In the genomic region with DNA sequence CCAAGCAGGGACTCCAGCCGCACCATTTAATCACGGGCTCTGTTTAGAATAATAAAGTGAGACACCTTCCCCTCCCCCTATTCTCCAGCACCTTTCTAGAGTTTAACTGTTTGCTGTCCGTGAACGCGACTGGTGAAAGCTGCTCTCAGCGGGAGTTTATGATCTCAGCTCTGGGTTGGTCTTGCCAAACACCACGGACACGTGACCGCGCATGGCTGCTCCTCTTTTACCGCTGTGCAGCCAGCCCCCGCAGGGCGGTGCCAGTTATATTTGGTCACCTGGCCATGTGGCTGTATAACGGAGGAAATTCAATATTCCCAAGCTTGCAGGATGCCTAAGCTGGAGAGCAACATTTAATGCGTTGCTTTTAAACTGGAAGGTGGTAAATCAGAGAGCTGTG, we compare ENCODE assay signal across 8 mouse cellular contexts. TPM values are rescaled to one million over a fixed set of nuclear protein-coding genes. Genes with fewer than 3 reads are reported as not detected.
DNase-seq lines count a peak whose midpoint lies in the region; ATAC-seq lines count a peak whose summit lies in the region.

A gene (minus strand): TSS at position 222 of the 400 bp plus-strand sequence.

- H3K9ac ChIP-seq in hindbrain, embryonic 12.5 days, result peak within 1 kb of the TSS; percentile 55
- H3K9ac ChIP-seq in lung, embryonic 16.5 days (ENCODE audit: low read length), result peak within 1 kb of the TSS; percentile 53

- no peaks in the 10 kb centered on the region for H3K9me3 ChIP-seq in hindbrain, embryonic 12.5 days (replicated peaks)
- H3K9me3 ChIP-seq in lung, embryonic 16.5 days (ENCODE audit: control insufficient read depth, low read length), result no peaks in the 10 kb centered on the region

- ATAC-seq in hindbrain, embryonic 12.5 days (ENCODE audit: low FRiP score), result peak; percentile 93
- peak; percentile 94 for ATAC-seq in lung, embryonic 16.5 days (ENCODE audit: low read depth)
- ATAC-seq in erythroid progenitor cell, adult 5-6 weeks (replicated peaks; ENCODE audit: low FRiP score, poor library complexity, severe bottlenecking), result no peak

- peak within 1 kb of the TSS; percentile 7; the same call in 1 of the 2 replicates for H3K27ac ChIP-seq in hindbrain, embryonic 12.5 days
- H3K27ac ChIP-seq in lung, embryonic 16.5 days (ENCODE audit: low read length), result no peak within 1 kb of the TSS

- peak; percentile 84 for DNase-seq in ZHBTc4 (ENCODE audit: low read depth, low spot score)
- peak; percentile 94 to 95 for DNase-seq in cerebellum, postnatal 10 days
- peak; percentile 59 to 65 for DNase-seq in frontal cortex, postnatal 25 days (ENCODE audit: low spot score in 2 of 2)
- DNase-seq in layer of hippocampus, postnatal 10 days (ENCODE audit: low spot score in 2 of 2), result peak; percentile 72 to 77
- DNase-seq in ovary, postnatal 10 days (ENCODE audit: low spot score), result peak; percentile 44

- H3K4me3 ChIP-seq in hindbrain, embryonic 12.5 days, result peak within 1 kb of the TSS; percentile 40
- peak within 1 kb of the TSS; percentile 50 for H3K4me3 ChIP-seq in lung, embryonic 16.5 days (ENCODE audit: low read length)

- H3K4me2 ChIP-seq in hindbrain, embryonic 12.5 days (replicated peaks), result peak within 1 kb of the TSS; percentile 76
- H3K4me2 ChIP-seq in lung, embryonic 16.5 days (ENCODE audit: low read depth, low read length), result peak within 1 kb of the TSS; percentile 81

- peaks cover 5% of the 10 kb centered on the region; the same call in 1 of the 2 replicates for H3K4me1 ChIP-seq in hindbrain, embryonic 12.5 days
- H3K4me1 ChIP-seq in lung, embryonic 16.5 days (replicated peaks; ENCODE audit: control insufficient read depth, insufficient read depth, low read length), result peaks cover 5% of the 10 kb centered on the region

- H3K36me3 ChIP-seq in hindbrain, embryonic 12.5 days, result no peaks in the 10 kb centered on the region
- H3K36me3 ChIP-seq in lung, embryonic 16.5 days (ENCODE audit: control insufficient read depth, insufficient read depth, low read length), result no peaks in the 10 kb centered on the region

- under 1% methylated on average over 15 of the region's 15 CpGs for WGBS in hindbrain, embryonic 12.5 days
- WGBS in lung, embryonic 16.5 days, result under 1% methylated on average over 15 of the region's 15 CpGs

- H3K27me3 ChIP-seq in hindbrain, embryonic 12.5 days, result no peaks in the 10 kb centered on the region
- no peaks in the 10 kb centered on the region for H3K27me3 ChIP-seq in lung, embryonic 16.5 days (ENCODE audit: control insufficient read depth, insufficient read depth, low read depth, low read length)

RNA-seq across cellular contexts. Expression of the gene that starts here (rescaled TPM):
- polyA plus RNA-seq in hindbrain, embryonic 12.5 days (2016; fragmentation: Nextera tagmentation; extraction: Ambion mirVana), result 1.3 and 1.5 TPM in 2 replicates
- total RNA-seq in layer of hippocampus, postnatal 10 days (2021), result 1 to 10 TPM; 8.3 to 8.4 TPM
- 0.45 and 0.79 TPM in 2 replicates for polyA plus RNA-seq in lung, embryonic 16.5 days (2015; fragmentation: Nextera tagmentation; extraction: Ambion mirVana)
- total RNA-seq in erythroid progenitor cell, adult 5-6 weeks (2015; ENCODE audit: low replicate concordance), result 0.42 TPM in 1 of 2 replicates, not detected in the other
- total RNA-seq in erythroid progenitor cell, adult 5-6 weeks (2017; ENCODE audit: low replicate concordance), result not detected in 2 replicates

Comparison
In these comparisons a context has a peak if more than half of its experiments do, and no peak if none do; other contexts are left out.
1. RNA of the gene that starts here (total RNA-seq): 8.3 to 8.4 TPM in layer of hippocampus, postnatal 10 days; 0.42 TPM in erythroid progenitor cell, adult 5-6 weeks; every median in the first group is over 4 times any median in the second.
2. Peak in ATAC-seq, H3K4me3 ChIP-seq, H3K9ac ChIP-seq and H3K4me2 ChIP-seq in lung, embryonic 16.5 days; RNA of the gene not detected or under 1 TPM.
3. DNase-seq: peak in every context shown above with its lines; median percentile 94 in cerebellum, postnatal 10 days; 84 in ZHBTc4; 74 in layer of hippocampus, postnatal 10 days; 62 in frontal cortex, postnatal 25 days; 44 in ovary, postnatal 10 days.